Mouse (Mus musculus) layer of hippocampus, adult 18-20 months (tissue): ENCODE data around the gene BC030499. TPM values are rescaled to one million over a fixed set of nuclear protein-coding genes. Genes with fewer than 3 reads are reported as not detected.

Experiments
- DNase-seq, 2 experiments: peaks; one replicate each; pipeline ENCODE4 v3.0.0; 2022; ENCODE audit warnings: low spot score in 2 of 2
- total RNA-seq, 2 experiments: library from RNA; stranded (reverse); gene quantifications; 2 replicates each; pipeline ENCODE4 v1.2.3; 2021

The BC030499 gene
- total RNA-seq, 2 experiments from 2014 or later: 7.4 TPM

GRCm38 (mm10) chr11:78301357-78302084 lies 10.9 kb downstream of the BC030499 start, which contains the start of gene Spag5:
Gene Spag5, plus strand, starts transcription at chr11:78301529.
- peak; percentile 88 to 95 for DNase-seq

DNA sequence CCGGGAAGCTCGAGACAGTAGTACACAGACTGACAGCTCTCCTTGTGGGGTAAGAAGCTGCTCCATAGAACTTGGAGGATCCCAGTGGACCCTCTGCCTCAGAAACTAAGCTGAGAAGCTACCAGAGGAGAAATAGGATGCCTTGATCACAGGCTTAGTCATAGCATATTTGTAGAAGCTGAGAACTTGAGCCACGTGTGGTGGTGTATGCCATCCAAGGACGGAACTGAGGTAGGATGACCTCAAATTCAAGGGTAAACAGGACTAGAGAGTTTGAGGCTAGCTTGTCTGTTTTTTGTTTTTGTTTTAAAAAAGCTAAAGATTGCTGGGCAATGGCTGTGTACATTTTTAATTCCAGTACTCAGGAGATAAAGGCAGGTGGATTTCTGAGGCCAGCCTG lies 14.6 kb downstream of the BC030499 start:
- DNase-seq: no peak

DNA sequence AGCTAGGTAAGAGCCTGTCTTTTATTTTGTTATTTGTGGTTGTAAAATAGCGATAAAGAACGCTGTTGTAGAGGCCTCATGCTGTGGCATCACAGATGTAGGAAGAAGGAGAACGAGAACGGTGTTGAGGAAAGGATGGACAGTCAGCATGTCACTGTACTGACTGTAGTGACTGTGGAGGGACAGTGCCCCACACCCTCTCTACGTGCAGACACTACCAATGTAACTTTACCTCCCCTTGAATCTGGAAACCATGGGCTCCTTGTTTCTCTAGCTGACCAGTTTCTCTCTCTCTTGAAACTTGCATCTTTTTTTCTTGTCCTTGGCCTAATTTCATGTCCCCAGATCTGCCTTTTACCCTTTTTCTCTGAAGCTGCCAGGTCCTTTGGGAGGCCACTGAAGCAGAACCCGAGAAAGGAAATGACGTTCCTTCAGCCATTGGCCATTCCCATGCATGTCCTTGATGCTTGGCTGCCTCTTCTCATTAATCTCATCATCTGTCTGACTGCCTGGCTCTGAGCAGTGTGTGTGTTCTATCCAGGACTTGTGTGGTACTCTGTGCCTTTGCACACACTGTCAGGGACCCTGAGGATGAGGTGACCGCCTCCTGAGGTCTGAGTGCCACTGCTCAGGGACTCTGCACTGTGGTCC lies 20.3 kb downstream of the BC030499 start:
- DNase-seq: no peak

DNA sequence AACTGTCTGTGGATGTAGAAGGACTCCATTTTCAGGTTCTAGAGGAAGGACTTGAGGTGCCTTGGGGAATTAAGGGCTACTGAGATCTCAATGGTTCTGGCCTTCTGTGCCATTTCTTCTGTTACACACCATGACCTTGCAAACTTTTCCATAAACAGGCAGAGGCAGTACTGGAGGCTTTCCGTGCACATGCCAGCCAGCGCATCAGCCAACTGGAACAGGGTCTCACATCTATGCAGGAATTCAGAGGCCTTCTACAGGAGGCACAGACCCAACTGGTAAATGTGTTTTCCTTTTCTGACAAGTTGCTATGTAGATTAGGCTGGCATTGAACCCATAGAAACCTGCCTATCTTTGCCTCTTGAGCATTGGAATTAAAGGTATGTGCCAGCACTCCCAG lies 23.0 kb downstream of the BC030499 start:
- DNase-seq: no peak

GRCm38 (mm10) chr11:78318411-78318810 lies 27.8 kb downstream of the BC030499 start:
- DNase-seq: no peak

GRCm38 (mm10) chr11:78322076-78322831 lies 31.6 kb downstream of the BC030499 start:
- peak in 1 of 2 experiments; percentile 48 for DNase-seq

DNA sequence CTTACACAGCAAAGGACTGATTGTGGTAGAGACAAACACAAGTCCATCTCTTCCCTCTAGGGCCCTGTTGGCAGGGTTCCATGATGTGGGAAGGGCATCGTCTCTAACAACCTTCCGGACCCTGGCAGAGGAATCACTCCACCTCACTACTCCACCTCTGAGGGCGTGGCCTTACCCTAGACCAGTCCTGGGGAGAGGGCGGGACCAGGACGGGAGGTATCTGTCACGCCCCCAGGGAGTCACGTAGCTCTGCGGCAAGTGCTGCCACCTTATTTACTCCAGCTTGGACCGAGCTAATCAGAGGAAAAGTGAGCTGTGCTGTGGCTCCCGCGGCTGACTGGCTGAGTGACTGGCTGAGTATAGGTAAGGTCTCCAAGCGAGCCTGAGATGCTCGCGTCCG lies 32.2 kb downstream of the BC030499 start, which contains the start of gene Aldoc:
TSS of gene Aldoc (plus strand) at position 109 of the 400 bp plus-strand sequence.
- peak; percentile 72 to 81 for DNase-seq

DNA sequence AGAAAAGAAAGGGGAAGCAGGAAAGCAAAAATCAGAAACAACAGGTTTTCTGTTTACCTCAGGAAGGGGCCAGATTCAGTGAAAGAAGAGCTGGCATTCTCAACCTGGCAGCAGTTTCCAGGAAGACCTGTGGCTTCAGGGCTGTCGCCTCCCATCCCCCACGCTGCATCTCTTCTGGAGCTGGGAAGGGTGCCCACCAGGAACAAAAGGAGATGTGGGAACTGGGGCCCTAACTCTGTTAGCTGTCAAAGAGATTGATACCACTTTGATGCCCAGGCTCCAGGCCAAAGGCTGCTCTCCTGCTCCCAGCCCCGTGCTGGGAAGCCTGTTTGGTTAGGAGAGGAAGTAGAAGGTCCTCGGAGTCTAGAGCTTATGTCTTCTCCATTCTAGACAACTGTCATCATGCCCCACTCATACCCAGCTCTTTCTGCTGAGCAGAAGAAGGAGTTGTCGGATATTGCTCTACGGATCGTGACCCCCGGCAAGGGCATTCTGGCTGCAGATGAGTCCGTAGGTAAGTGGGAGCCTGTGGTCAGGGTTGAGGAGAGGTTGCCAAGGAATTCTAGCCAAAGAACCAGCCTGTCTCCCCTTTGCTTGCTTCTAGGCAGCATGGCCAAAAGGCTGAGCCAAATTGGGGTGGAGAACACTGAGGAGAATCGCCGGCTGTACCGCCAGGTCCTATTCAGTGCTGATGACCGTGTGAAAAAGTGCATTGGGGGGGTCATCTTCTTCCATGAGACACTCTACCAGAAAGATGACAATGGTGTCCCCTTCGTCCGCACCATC lies 33.6 kb downstream of the BC030499 start:
- no peak for DNase-seq

- DNase-seq: no peak
These were observed 34.3 kb downstream of the BC030499 start for GRCm38 (mm10) chr11:78324965-78325364.

GRCm38 (mm10) chr11:78327215-78327614 lies 36.6 kb downstream of the BC030499 start:
- no peak for DNase-seq

DNA sequence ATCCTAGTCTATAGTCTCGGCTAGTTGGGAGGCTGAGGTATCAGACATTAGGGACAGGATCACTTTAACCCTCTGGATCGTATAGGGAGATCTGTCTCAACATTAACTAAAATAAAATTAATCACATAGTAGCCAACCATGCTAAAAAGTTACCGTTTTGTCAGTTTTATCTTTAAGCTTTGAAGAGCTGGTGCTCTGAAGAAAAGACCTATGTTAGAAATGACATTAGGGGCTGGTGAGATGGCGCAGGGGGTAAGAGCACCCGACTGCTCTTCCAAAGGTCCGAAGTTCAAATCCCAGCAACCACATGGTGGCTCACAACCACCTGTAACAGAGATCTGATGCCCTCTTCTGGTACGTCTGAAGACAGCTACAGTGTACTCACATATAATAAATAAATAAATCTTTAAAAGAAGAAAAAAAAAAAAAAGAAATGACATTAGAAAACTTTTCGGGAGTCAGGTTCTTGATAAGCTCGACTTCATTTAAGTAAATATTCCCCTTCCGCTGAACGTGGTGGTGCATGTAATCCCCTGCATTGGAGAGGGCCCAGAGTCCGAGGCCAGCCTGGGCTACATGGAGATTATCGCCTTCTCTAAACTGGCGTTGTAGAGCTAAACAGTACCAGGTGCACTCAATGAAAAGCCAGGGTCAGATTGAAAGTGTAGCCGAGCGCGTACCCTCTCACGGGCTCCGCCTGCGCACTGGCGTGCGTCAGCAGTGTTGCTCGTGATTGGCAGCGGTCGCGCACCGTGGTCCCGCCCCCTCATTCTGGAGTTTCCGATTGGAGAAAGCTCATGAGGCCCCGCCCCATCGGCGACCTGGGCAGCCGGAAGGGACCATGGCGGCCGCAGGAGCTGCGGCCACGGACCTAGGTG lies 37.2 kb downstream of the BC030499 start, which contains the start of gene Pigs:
TSS of gene Pigs (plus strand) at position 782 of the 878 bp plus-strand sequence.
- DNase-seq: peak; percentile 89 to 98

DNA sequence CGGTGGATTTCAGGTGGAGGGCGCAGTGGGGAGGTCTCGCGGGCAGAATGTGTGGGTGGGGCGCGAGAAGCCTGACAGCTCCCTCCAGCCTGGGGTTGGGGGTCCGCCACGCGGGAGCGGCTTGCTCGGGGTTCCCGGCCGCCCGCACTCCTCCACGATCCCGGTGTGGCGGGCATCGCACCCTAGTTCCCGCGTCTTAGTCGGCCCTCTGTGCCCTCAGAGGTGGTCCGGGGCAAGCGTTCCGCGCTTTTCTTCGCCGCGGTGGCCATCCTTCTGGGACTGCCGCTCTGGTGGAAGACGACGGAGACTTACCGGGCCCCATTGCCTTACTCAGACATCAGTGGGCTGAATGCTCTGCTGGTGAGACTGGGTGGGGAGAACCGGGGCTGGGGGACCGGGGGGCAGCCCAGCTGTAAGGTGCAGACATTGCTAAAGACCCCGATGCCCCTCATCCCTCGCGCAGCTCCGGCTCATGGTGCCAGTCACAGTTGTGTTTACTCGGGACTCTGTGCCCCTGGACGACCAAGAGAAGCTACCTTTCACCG lies 37.9 kb downstream of the BC030499 start:
- no peak for DNase-seq

DNA sequence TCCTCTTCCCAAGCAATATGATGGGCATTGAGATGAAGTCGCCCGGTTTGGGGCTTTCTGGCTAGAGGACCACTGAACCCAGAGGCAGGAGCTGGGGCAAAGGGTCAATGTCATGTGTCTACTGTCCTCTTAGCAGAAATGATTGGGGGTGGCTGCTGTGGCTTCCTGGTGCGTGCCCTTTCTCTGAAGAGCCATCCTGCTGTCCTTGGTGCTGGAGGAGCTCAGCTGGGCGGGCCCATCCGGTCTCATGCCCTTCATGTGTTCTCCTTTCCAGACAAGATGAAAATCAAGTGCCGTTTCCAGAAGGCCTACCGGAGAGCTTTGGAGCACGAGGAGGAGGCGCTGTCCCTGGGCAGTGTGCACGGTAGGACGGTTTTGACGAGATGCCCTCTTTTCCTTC lies 42.0 kb downstream of the BC030499 start:
- no peak for DNase-seq

DNA sequence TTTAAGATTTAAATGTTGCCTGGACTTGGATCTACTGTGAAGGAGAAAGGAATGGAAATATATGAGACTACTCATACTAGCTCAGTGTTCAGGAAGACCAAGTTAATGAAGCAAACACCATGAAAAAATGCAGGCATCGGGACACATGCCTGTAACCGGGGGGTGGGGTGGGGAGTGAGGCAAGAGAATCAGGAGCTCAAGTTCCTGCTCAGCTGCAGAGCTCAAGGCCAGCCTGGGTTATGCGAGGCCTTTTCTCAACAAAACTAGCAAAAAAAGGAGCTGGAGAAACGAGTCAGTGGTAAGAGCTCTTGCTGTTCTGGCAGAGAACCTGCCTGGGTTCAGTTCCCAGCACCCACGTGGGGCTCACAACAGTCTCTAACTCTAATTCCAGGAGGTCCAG lies 43.4 kb downstream of the BC030499 start:
- DNase-seq: no peak

- DNase-seq: no peak
These were observed 46.4 kb downstream of the BC030499 start for GRCm38 (mm10) chr11:78337040-78337439.

DNA sequence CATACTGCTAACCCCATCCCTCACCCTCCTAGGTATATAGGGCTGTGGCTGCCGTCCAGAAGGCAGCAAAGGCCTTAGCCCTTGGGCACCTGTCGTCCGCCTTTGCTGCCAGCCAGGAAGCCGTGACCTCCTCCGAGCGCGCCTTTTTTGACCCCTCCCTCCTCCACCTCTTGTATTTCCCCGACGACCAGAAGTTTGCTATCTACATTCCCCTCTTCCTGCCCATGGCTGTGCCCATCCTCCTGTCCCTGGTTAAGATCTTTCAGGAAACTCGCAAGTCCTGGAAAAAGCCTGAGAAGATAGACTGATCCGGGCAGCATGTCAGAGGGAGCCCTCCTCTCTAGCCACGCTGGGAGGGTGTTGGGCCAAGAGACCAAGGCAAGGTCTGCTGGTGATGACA lies 51.1 kb downstream of the BC030499 start:
- no peak for DNase-seq

- DNase-seq: peak; percentile 64 to 71
These were observed 53.0 kb downstream of the BC030499 start, which contains the start of gene Unc119 for GRCm38 (mm10) chr11:78343381-78344327. Gene Unc119, plus strand, starts transcription at chr11:78343482.

- no peak for DNase-seq
These were observed 53.8 kb downstream of the BC030499 start for GRCm38 (mm10) chr11:78344328-78344889.
